Mouse (Mus musculus) embryo, embryonic 10.5 days (tissue): ENCODE results near the gene Gpr87.

Experiments used
- DNase-seq: peaks from one replicate; pipeline ENCODE4 v3.0.0-alpha.2; 2015; ENCODE audit warnings: low spot score

Gpr87 gene

GRCm38 (mm10) chr3:59139651-59140051, 55.3 kb downstream of the Gpr87 start:
- DNase-seq: no peak

- DNase-seq: no peak
Observed at GRCm38 (mm10) chr3:59138946-59139468, 55.9 kb downstream of the Gpr87 start.

GRCm38 (mm10) chr3:59135911-59136653, 58.8 kb downstream of the Gpr87 start:
- DNase-seq: no peak

- DNase-seq: no peak
Observed at GRCm38 (mm10) chr3:59133189-59133588, 61.7 kb downstream of the Gpr87 start.

GRCm38 (mm10) chr3:59131966-59132365, 62.9 kb downstream of the Gpr87 start:
- DNase-seq: no peak

GRCm38 (mm10) chr3:59131081-59131480, 63.8 kb downstream of the Gpr87 start:
- DNase-seq: no peak

- DNase-seq: peak; percentile 9
Observed at GRCm38 (mm10) chr3:59130431-59130830, 64.5 kb downstream of the Gpr87 start.

GRCm38 (mm10) chr3:59129547-59129946, 65.4 kb downstream of the Gpr87 start:
- no peak for DNase-seq
